Mouse (Mus musculus) ES-E14 (cell line): ENCODE results near the gene Map2k5.

Experiments used
- CHD2 ChIP-seq: IDR thresholded peaks from 2 replicates; pipeline ENCODE4 v1.6.1; 2014; ENCODE audit warnings: mild to moderate bottlenecking, low read depth, low read length, inconsistent platforms
- MAFK ChIP-seq: IDR thresholded peaks from 2 replicates; pipeline ENCODE4 v1.6.1; 2014; ENCODE audit warnings: mild to moderate bottlenecking, low read depth, low read length, inconsistent platforms; ENCODE audit not compliant: insufficient read depth
- ZC3H11A ChIP-seq: IDR thresholded peaks from 2 replicates; pipeline ENCODE4 v1.6.1; 2012; ENCODE audit warnings: low read depth, mild to moderate bottlenecking, inconsistent platforms, low read length, borderline replicate concordance
- ZNF384 ChIP-seq: IDR thresholded peaks from 2 replicates; pipeline ENCODE4 v1.6.1; 2012; ENCODE audit warnings: low read depth, low read length, inconsistent platforms

- no peak for TF ChIP-seq ZC3H11A
- no peak for TF ChIP-seq ZNF384
- no peak for TF ChIP-seq MAFK
- TF ChIP-seq CHD2: no peak
Observed at GRCm38 (mm10) chr9:63294846-63295245, 82.9 kb downstream of the Map2k5 start.
